12 mouse cellular contexts compared by ENCODE assay signal in the genomic region with DNA sequence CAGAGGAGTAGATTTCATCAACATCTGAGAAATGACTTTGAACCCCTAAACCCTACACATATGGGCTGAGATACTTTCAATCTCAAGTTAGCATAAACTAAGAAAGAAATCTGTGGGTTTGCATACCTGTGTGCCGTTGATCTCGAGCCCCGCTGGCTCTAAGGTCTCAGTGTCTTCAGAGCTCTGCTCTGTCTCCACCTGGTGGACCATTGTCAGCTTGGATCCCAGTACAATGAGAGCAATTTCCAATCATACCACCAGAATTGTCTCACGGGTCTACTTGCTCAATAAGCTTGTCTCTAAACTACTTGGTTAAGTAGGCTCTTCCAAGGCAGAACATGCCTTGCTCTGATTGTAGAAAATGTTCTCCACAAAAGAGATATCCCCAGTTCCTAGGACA.
DNase-seq lines count a peak whose midpoint lies in the region; ATAC-seq and TF ChIP-seq lines count a peak whose summit lies in the region.
"Had no signal": no experiment of that assay in that cellular context is flagged by ENCODE, and none has a peak within 500 bp of the region (broad histone marks: within the 10 kb centered on the region; RNA-seq: fewer than 3 reads in every experiment).

No protein-coding gene starts in this region.

- intact Hi-C loops in heart, postnatal 10 days (cut with DNase I) = no loop called here

- H3K4me2 ChIP-seq in heart, embryonic 12.5 days = no peak overlapping the region
- no peak overlapping the region for H3K4me2 ChIP-seq in lung, postnatal 0 days (replicated peaks; ENCODE audit: low read depth, low read length)
- H3K4me2 ChIP-seq: heart, embryonic 15.5 days; limb, embryonic 15.5 days had no signal

- H3K27me3 ChIP-seq in heart, embryonic 12.5 days (replicated peaks) = no peaks in the 10 kb centered on the region
- no peaks in the 10 kb centered on the region for H3K27me3 ChIP-seq in lung, postnatal 0 days (replicated peaks; ENCODE audit: insufficient read depth, low read length)
- H3K27me3 ChIP-seq: heart, embryonic 15.5 days; limb, embryonic 15.5 days had no signal

- no peaks in the 10 kb centered on the region for H3K9me3 ChIP-seq in heart, embryonic 12.5 days (replicated peaks)
- no peaks in the 10 kb centered on the region for H3K9me3 ChIP-seq in lung, postnatal 0 days (ENCODE audit: low read length)
- H3K9me3 ChIP-seq: heart, embryonic 15.5 days; limb, embryonic 15.5 days had no signal

- TF ChIP-seq CTCF in lung, postnatal 0 days (IDR thresholded peaks at IDR 0.05) = peak; percentile 20; the same call in 1 of the 2 replicates
- 0 out of 2 replicates have a peak, but pooled peaks have one; percentile 12 for TF ChIP-seq CTCF in cortical plate, adult 2 months (IDR thresholded peaks at IDR 0.05; ENCODE audit: extremely low read depth, insufficient read depth, low read length)

- H3K4me3 ChIP-seq in heart, embryonic 12.5 days = no peak overlapping the region
- H3K4me3 ChIP-seq in lung, postnatal 0 days (ENCODE audit: low read depth, low read length) = no peak overlapping the region
- H3K4me3 ChIP-seq in cortical plate, adult 2 months (ENCODE audit: insufficient read depth, low read length) = no peak overlapping the region
- H3K4me3 ChIP-seq: heart, embryonic 15.5 days; limb, embryonic 15.5 days; myocyte had no signal

- no peak for TF ChIP-seq POLR2A in cortical plate, adult 2 months (IDR thresholded peaks at IDR 0.05; ENCODE audit: extremely low read depth, insufficient read depth, low read length)

- H3K36me3 ChIP-seq in heart, embryonic 12.5 days = no peaks in the 10 kb centered on the region
- no peaks in the 10 kb centered on the region for H3K36me3 ChIP-seq in lung, postnatal 0 days (ENCODE audit: insufficient read depth, low read length)
- H3K36me3 ChIP-seq: heart, embryonic 15.5 days; limb, embryonic 15.5 days had no signal

- ATAC-seq in heart, embryonic 12.5 days (ENCODE audit: insufficient number of reproducible peaks, low FRiP score) = no peak
- ATAC-seq in lung, postnatal 0 days = no peak
- no peak for ATAC-seq in megakaryocyte, adult 5-6 weeks (ENCODE audit: poor library complexity, severe bottlenecking)

- WGBS in heart, embryonic 12.5 days = 84% methylated on average over 4 of the region's 4 CpGs
- WGBS in lung, postnatal 0 days = 87% methylated on average over 4 of the region's 4 CpGs

- H3K27ac ChIP-seq in heart, embryonic 12.5 days (ENCODE audit: poor library complexity, severe bottlenecking) = no peak overlapping the region
- no peak overlapping the region for H3K27ac ChIP-seq in lung, postnatal 0 days (ENCODE audit: low read length)
- no peak overlapping the region for H3K27ac ChIP-seq in cortical plate, adult 2 months (ENCODE audit: insufficient read depth, low read length)
- H3K27ac ChIP-seq: heart, embryonic 15.5 days; limb, embryonic 15.5 days had no signal

- DNase-seq in heart, postnatal 10 days = peak; percentile 12 to 13
- DNase-seq in lung, postnatal 0 days (ENCODE audit: low spot score) = no peak
- DNase-seq in lung, postnatal 25 days (ENCODE audit: low spot score) = no peak
- peak; percentile 35 to 49 for DNase-seq in thymus, postnatal 36 days
- no peak for DNase-seq in layer of hippocampus, postnatal 36 days
- DNase-seq: adrenal gland, postnatal 14 days had no signal

- no peak for TF ChIP-seq EP300 in lung, postnatal 0 days (IDR thresholded peaks at IDR 0.05)

- no peak overlapping the region for H3K9ac ChIP-seq in heart, embryonic 12.5 days
- H3K9ac ChIP-seq in lung, postnatal 0 days (replicated peaks; ENCODE audit: low read depth) = no peak overlapping the region
- H3K9ac ChIP-seq: heart, embryonic 15.5 days; limb, embryonic 15.5 days had no signal

- H3K4me1 ChIP-seq in heart, embryonic 12.5 days (replicated peaks) = no peaks in the 10 kb centered on the region
- no peaks in the 10 kb centered on the region for H3K4me1 ChIP-seq in lung, postnatal 0 days (ENCODE audit: insufficient read depth, low read depth, low read length)
- H3K4me1 ChIP-seq in cortical plate, adult 2 months (ENCODE audit: control insufficient read depth, insufficient read depth, low read length) = no peaks in the 10 kb centered on the region
- H3K4me1 ChIP-seq: heart, embryonic 15.5 days had no signal

Comparison
In these comparisons a context has a peak if more than half of its experiments do, and no peak if none do; other contexts are left out.
1. DNase-seq: peak in heart, postnatal 10 days (2 of 2) and thymus, postnatal 36 days (2 of 2); none in lung, postnatal 0 days (single experiment), lung, postnatal 25 days (single experiment) and layer of hippocampus, postnatal 36 days (0 of 2).